Mouse (Mus musculus) urinary bladder, postnatal 36 days (tissue): ENCODE measurements around the gene Usp9x.

ENCODE experiments used
- DNase-seq, 2 experiments: peaks; one replicate each; pipeline ENCODE4 v3.0.0; 2022; ENCODE audit warnings: low spot score in 2 of 2, mixed read lengths in 1 of 2

The Usp9x gene

GRCm38 (mm10) chrX:13071241-13071775 lies at the start of gene Usp9x:
Gene Usp9x (plus strand): TSS chrX:13071498.
- peak in 1 of 2 experiments; percentile 79 for DNase-seq

- DNase-seq, result no peak
Measured at GRCm38 (mm10) chrX:13022547-13023310, 48.6 kb upstream of the Usp9x start.

GRCm38 (mm10) chrX:13024539-13025202 lies 46.6 kb upstream of the Usp9x start:
- DNase-seq, result no peak

GRCm38 (mm10) chrX:13025286-13025685 lies 46.0 kb upstream of the Usp9x start:
- DNase-seq, result no peak

- no peak for DNase-seq
Measured at GRCm38 (mm10) chrX:13028156-13028555, 43.1 kb upstream of the Usp9x start.

GRCm38 (mm10) chrX:13029996-13030395 lies 41.3 kb upstream of the Usp9x start:
- DNase-seq, result no peak

- no peak for DNase-seq
Measured at GRCm38 (mm10) chrX:13037085-13037484, 34.2 kb upstream of the Usp9x start.

GRCm38 (mm10) chrX:13039211-13039610 lies 32.1 kb upstream of the Usp9x start:
- DNase-seq, result no peak

- no peak for DNase-seq
Measured at GRCm38 (mm10) chrX:13040391-13040790, 30.9 kb upstream of the Usp9x start.

- peak; percentile 86 to 95 for DNase-seq
Measured at GRCm38 (mm10) chrX:13041630-13042129, 29.6 kb upstream of the Usp9x start.

GRCm38 (mm10) chrX:13043780-13044179 lies 27.5 kb upstream of the Usp9x start:
- no peak for DNase-seq

GRCm38 (mm10) chrX:13044666-13045065 lies 26.6 kb upstream of the Usp9x start:
- no peak for DNase-seq

GRCm38 (mm10) chrX:13046893-13047435 lies 24.3 kb upstream of the Usp9x start:
- DNase-seq, result no peak

GRCm38 (mm10) chrX:13047631-13048345 lies 23.5 kb upstream of the Usp9x start:
- no peak for DNase-seq

- no peak for DNase-seq
Measured at GRCm38 (mm10) chrX:13054612-13055011, 16.7 kb upstream of the Usp9x start.

GRCm38 (mm10) chrX:13061961-13062360 lies 9.3 kb upstream of the Usp9x start:
- DNase-seq, result no peak

- no peak for DNase-seq
Measured at GRCm38 (mm10) chrX:13064273-13064925, 6.9 kb upstream of the Usp9x start.

GRCm38 (mm10) chrX:13070206-13070572 lies 1.1 kb upstream of the Usp9x start:
- no peak for DNase-seq

GRCm38 (mm10) chrX:13070573-13071240 lies 591 bp upstream of the Usp9x start:
- peak; percentile 69 to 90 for DNase-seq

- peak; percentile 59 to 60 for DNase-seq
Measured at GRCm38 (mm10) chrX:13071776-13072460, 620 bp downstream of the Usp9x start.
